Mouse (Mus musculus) myocyte (in vitro differentiated cells): ENCODE data around the gene Wnk1.

ENCODE experiments used
- MAX ChIP-seq: IDR thresholded peaks from one replicate; pipeline ENCODE4 v1.6.1; 2011; ENCODE audit warnings: low read depth, mild to moderate bottlenecking, control low read depth
- POLR2A ChIP-seq: IDR thresholded peaks from one replicate; pipeline ENCODE4 v1.6.1; 2011; ENCODE audit warnings: low read depth, mild to moderate bottlenecking, control low read depth, moderate library complexity; ENCODE audit not compliant: insufficient read length
- POLR2AphosphoS2 ChIP-seq: IDR thresholded peaks from one replicate; pipeline ENCODE4 v1.6.1; 2011; ENCODE audit warnings: low read depth, control low read depth; ENCODE audit not compliant: insufficient read length
- SRF ChIP-seq: IDR thresholded peaks from one replicate; pipeline ENCODE4 v1.6.1; 2011; ENCODE audit warnings: low read depth; ENCODE audit not compliant: control insufficient read depth, insufficient read length
- USF1 ChIP-seq: IDR thresholded peaks from one replicate; pipeline ENCODE4 v1.6.1; 2011; ENCODE audit warnings: low read depth, mild to moderate bottlenecking, control low read depth, moderate library complexity

DNA sequence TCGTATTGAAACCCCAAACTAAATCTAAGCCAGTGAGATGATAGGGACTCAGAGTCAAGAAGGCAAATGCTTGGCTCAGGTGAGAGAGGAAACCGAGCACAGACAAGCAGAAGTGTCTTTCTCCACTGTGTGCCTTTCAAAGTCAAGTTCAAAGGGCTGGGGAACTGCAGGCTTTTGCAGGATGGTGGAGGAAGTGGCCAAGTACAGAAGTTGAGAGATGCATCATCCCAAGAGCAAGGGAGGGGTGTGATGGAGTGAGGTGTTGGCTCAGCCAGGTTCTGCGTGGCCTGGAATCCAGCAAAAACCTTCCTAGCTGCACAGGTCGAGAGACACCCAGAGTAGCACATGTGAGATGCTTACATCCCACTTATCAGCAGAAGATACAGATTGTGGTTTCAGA is 43.0 kb upstream of the Wnk1 start:
- TF ChIP-seq POLR2A: no peak
- no peak for TF ChIP-seq SRF
- TF ChIP-seq POLR2AphosphoS2: no peak
- TF ChIP-seq USF1: no peak
- TF ChIP-seq MAX: no peak
